Mouse (Mus musculus) forelimb bud, embryonic 11.5 days (tissue): ENCODE measurements around the gene Eif5a.

ENCODE experiments used
- DNase-seq: peaks from one replicate; pipeline ENCODE4 v3.0.0-alpha.2; 2012; ENCODE audit warnings: low read depth, low spot score

The Eif5a gene

GRCm38 (mm10) chr11:69902972-69903371 lies 18.8 kb downstream of the Eif5a start:
- no peak for DNase-seq

- no peak for DNase-seq
These were observed 19.8 kb downstream of the Eif5a start for GRCm38 (mm10) chr11:69901993-69902392.

GRCm38 (mm10) chr11:69901406-69901846 lies 20.3 kb downstream of the Eif5a start:
- DNase-seq, result peak; percentile 99

- DNase-seq, result peak; percentile 97
These were observed 21.0 kb downstream of the Eif5a start, which contains the start of the genes 2810408A11Rik and Neurl4 for GRCm38 (mm10) chr11:69900471-69901405. TSS of gene 2810408A11Rik (minus strand) at chr11:69900987. TSS of gene Neurl4 (plus strand) at chr11:69901072.

- no peak for DNase-seq
These were observed 21.9 kb downstream of the Eif5a start for GRCm38 (mm10) chr11:69899870-69900269.

GRCm38 (mm10) chr11:69895291-69895690 lies 26.5 kb downstream of the Eif5a start, which contains the start of gene Acap1:
TSS of gene Acap1 (minus strand) at chr11:69895539.
- DNase-seq, result no peak

- no peak for DNase-seq
These were observed 27.1 kb downstream of the Eif5a start for GRCm38 (mm10) chr11:69894671-69895070.

GRCm38 (mm10) chr11:69891482-69891881 lies 30.3 kb downstream of the Eif5a start:
- no peak for DNase-seq

GRCm38 (mm10) chr11:69886907-69887635 lies 34.7 kb downstream of the Eif5a start:
- DNase-seq, result no peak

GRCm38 (mm10) chr11:69884663-69885062 lies 37.1 kb downstream of the Eif5a start:
- DNase-seq, result no peak

GRCm38 (mm10) chr11:69884240-69884639 lies 37.5 kb downstream of the Eif5a start:
- no peak for DNase-seq

GRCm38 (mm10) chr11:69883527-69884151 lies 38.1 kb downstream of the Eif5a start:
- DNase-seq, result no peak

GRCm38 (mm10) chr11:69883066-69883465 lies 38.7 kb downstream of the Eif5a start:
- no peak for DNase-seq

GRCm38 (mm10) chr11:69881787-69882670 lies 39.7 kb downstream of the Eif5a start:
- no peak for DNase-seq

GRCm38 (mm10) chr11:69880853-69881603 lies 40.7 kb downstream of the Eif5a start, which contains the start of gene Kctd11:
TSS of gene Kctd11 (minus strand) at chr11:69881406.
- DNase-seq, result peak; percentile 59

GRCm38 (mm10) chr11:69880506-69880852 lies 41.3 kb downstream of the Eif5a start:
- DNase-seq, result peak; percentile 79

GRCm38 (mm10) chr11:69879711-69880110 lies 42.0 kb downstream of the Eif5a start:
- DNase-seq, result no peak

GRCm38 (mm10) chr11:69878952-69879351 lies 42.8 kb downstream of the Eif5a start:
- no peak for DNase-seq

GRCm38 (mm10) chr11:69878399-69878798 lies 43.4 kb downstream of the Eif5a start:
- DNase-seq, result no peak

GRCm38 (mm10) chr11:69877878-69878277 lies 43.9 kb downstream of the Eif5a start, which contains the start of gene Tmem95:
TSS of gene Tmem95 (minus strand) at chr11:69878018.
- DNase-seq, result no peak
